In the genomic region with DNA sequence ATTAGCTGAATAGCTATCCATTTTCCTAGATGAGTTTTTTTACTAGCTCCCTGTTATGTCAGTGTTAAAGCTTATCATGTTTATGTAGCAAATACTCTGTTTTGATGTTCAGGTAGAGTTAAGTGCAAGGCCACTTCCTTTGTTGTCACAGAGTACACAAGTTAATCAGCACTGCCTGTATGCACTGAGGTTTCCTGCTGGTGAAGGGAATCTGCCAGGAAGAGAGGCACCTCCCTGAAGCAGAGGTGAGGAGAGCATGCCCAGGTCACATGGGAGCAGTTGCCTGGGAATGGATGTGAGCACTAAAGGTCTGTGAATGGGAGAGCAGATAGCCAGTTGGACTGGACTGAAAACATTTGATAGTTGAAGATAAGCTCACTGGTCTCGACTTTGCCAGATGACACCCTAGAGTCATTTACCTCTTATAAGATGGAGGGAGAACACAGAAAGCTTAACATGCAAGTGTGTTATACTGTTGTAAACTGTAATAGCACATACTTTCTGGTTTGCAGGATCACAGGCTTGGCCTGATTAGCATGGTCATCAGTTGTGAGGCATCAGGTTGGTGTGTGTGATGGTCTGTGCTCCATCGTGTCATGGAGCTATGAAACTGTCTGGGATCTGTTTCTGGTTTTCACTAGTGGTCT, we compare ENCODE assay signal across 13 mouse cellular contexts. TPM values are rescaled to one million over a fixed set of nuclear protein-coding genes. Genes with fewer than 3 reads are reported as not detected.
DNase-seq lines count a peak whose midpoint lies in the region; ATAC-seq and TF ChIP-seq lines count a peak whose summit lies in the region.
"Had no signal": no experiment of that assay in that cellular context is flagged by ENCODE, and none has a peak within 500 bp of the region (broad histone marks: within the 10 kb centered on the region; RNA-seq: fewer than 3 reads in every experiment).

No protein-coding gene starts in this region.

- no peak for TF ChIP-seq POLR2A in bone marrow, adult 2 months (IDR thresholded peaks at IDR 0.05; ENCODE audit: borderline replicate concordance, control insufficient read depth, low read depth, low read length)
- no peak for TF ChIP-seq POLR2A in liver, adult 2 months (IDR thresholded peaks at IDR 0.05; ENCODE audit: extremely low read depth, insufficient read depth, low read length)

- H3K36me3 ChIP-seq in liver, adult 2 months (ENCODE audit: control insufficient read depth, insufficient read depth, low read length) = no peaks in the 10 kb centered on the region
- no peaks in the 10 kb centered on the region for H3K36me3 ChIP-seq in stomach, embryonic 14.5 days (ENCODE audit: control insufficient read depth, insufficient read depth, low read length)

- WGBS in bone marrow, adult 2 months = 53% methylated on average over 2 of the region's 2 CpGs
- 38% methylated on average over 2 of the region's 2 CpGs for WGBS in liver, adult 2 months
- WGBS in stomach, embryonic 14.5 days = 69% methylated on average over 2 of the region's 2 CpGs

- intact Hi-C loops in heart, postnatal 25 days (cut with DNase I) = no loop called here

- no peak overlapping the region for H3K4me3 ChIP-seq in bone marrow, adult 2 months (replicated peaks; ENCODE audit: control insufficient read depth, low read depth, low read length)
- no peak overlapping the region for H3K4me3 ChIP-seq in liver, adult 2 months (ENCODE audit: insufficient read depth, low read depth, low read length)
- no peak overlapping the region for H3K4me3 ChIP-seq in stomach, embryonic 14.5 days (ENCODE audit: low read depth, low read length)
- H3K4me3 ChIP-seq: hindbrain, embryonic 10.5 days; limb, embryonic 15.5 days had no signal

- DNase-seq in heart, adult 11 months = peak; percentile 84
- no peak for DNase-seq in heart, postnatal 25 days (ENCODE audit: low spot score)
- DNase-seq in liver, adult 2 months (ENCODE audit: extremely low read depth, low read depth, low spot score) = peak; percentile 81
- DNase-seq in neural tube, embryonic 10.5 days (ENCODE audit: extremely low spot score, low spot score) = no peak
- no peak for DNase-seq in thymus, postnatal 4 days
- DNase-seq in adrenal gland, adult (ENCODE audit: inconsistent age in 2 of 2, low spot score in 1 of 2) = no peak
- DNase-seq: adrenal gland, postnatal 10 days; heart, adult 18-20 months had no signal

- no peaks in the 10 kb centered on the region for H3K27me3 ChIP-seq in liver, adult 2 months (ENCODE audit: control insufficient read depth, insufficient read depth, low read length)
- no peaks in the 10 kb centered on the region for H3K27me3 ChIP-seq in stomach, embryonic 14.5 days (ENCODE audit: control insufficient read depth, insufficient read depth, low read length)
- H3K27me3 ChIP-seq: limb, embryonic 15.5 days had no signal

- no peaks in the 10 kb centered on the region; the same call in 1 of the 2 replicates for H3K79me2 ChIP-seq in liver, adult 2 months (ENCODE audit: control insufficient read depth, insufficient read depth, low read length)

- peak; percentile 56; the same call in 1 of the 2 replicates for ATAC-seq in stomach, embryonic 14.5 days (ENCODE audit: insufficient number of reproducible peaks, insufficient read depth, low FRiP score, low read depth)

- no peak overlapping the region for H3K4me2 ChIP-seq in stomach, embryonic 14.5 days (replicated peaks; ENCODE audit: low read depth, low read length)
- H3K4me2 ChIP-seq: limb, embryonic 15.5 days had no signal

- H3K27ac ChIP-seq in bone marrow, adult 2 months (ENCODE audit: control insufficient read depth, insufficient read depth, low read depth, low read length, poor library complexity) = 0 out of 2 replicates have a peak overlapping the region, but pooled peaks have one; percentile 27
- no peak overlapping the region for H3K27ac ChIP-seq in liver, adult 2 months (replicated peaks; ENCODE audit: insufficient read depth, low read depth, low read length)
- H3K27ac ChIP-seq in stomach, embryonic 14.5 days (ENCODE audit: low read length) = no peak overlapping the region
- H3K27ac ChIP-seq: hindbrain, embryonic 10.5 days; kidney, postnatal 0 days; limb, embryonic 15.5 days had no signal

- no peak overlapping the region for H3K9ac ChIP-seq in liver, adult 2 months (ENCODE audit: low read depth, low read length)
- no peak overlapping the region for H3K9ac ChIP-seq in stomach, embryonic 14.5 days (replicated peaks; ENCODE audit: low read depth, low read length)
- H3K9ac ChIP-seq: limb, embryonic 15.5 days had no signal

- peaks cover 8% of the 10 kb centered on the region; the same call in 1 of the 2 replicates for H3K4me1 ChIP-seq in bone marrow, adult 2 months (ENCODE audit: control insufficient read depth, insufficient read depth, low read length)
- peaks cover 5% of the 10 kb centered on the region; the same call in 1 of the 2 replicates for H3K4me1 ChIP-seq in liver, adult 2 months (ENCODE audit: control insufficient read depth, insufficient read depth, low read length)
- H3K4me1 ChIP-seq in stomach, embryonic 14.5 days (ENCODE audit: control insufficient read depth, insufficient read depth, low read length) = no peaks in the 10 kb centered on the region
- H3K4me1 ChIP-seq: hindbrain, embryonic 10.5 days had no signal

- no peak for TF ChIP-seq CTCF in bone marrow, adult 2 months (IDR thresholded peaks at IDR 0.05; ENCODE audit: control insufficient read depth, insufficient read depth, low read length)
- no peak for TF ChIP-seq CTCF in liver, adult 2 months (IDR thresholded peaks at IDR 0.05; ENCODE audit: low read depth, low read length)

- H3K9me3 ChIP-seq in stomach, embryonic 14.5 days (ENCODE audit: control insufficient read depth, low read depth, low read length) = no peaks in the 10 kb centered on the region
- H3K9me3 ChIP-seq: hindbrain, embryonic 10.5 days; limb, embryonic 15.5 days had no signal

RNA-seq across cellular contexts. Expression of gene Gpr183, which starts 13.5 kb away (rescaled TPM):
- 1 to 10 TPM; 1.4 to 1.6 TPM for total RNA-seq in heart, postnatal 25 days (2021)
- 0.83 and 1.5 TPM in 2 replicates for polyA plus RNA-seq in bone marrow, adult 2 months (2011; ENCODE audit: insufficient read depth, insufficient read length, low replicate concordance, missing spikeins)
- 0.37 and 0.67 TPM in 2 replicates for total RNA-seq in liver, adult 2 months (2014; rRNA removed)
- polyA plus RNA-seq in liver, adult 2 months (2012; rRNA removed) = 0.17 and 0.26 TPM in 2 replicates
- polyA plus RNA-seq in stomach, embryonic 14.5 days (2014; fragmentation: Nextera tagmentation; extraction: Ambion mirVana) = 4.5 and 5.5 TPM in 2 replicates

RNA-seq across cellular contexts. Expression of gene Gpr18, which starts 35.9 kb away (rescaled TPM):
- under 1 TPM; 0.28 to 0.29 TPM for total RNA-seq in heart, postnatal 25 days (2021)
- 2.8 and 3.4 TPM in 2 replicates for polyA plus RNA-seq in bone marrow, adult 2 months (2011; ENCODE audit: insufficient read depth, insufficient read length, low replicate concordance, missing spikeins)
- 0.34 and 0.37 TPM in 2 replicates for total RNA-seq in liver, adult 2 months (2014; rRNA removed)
- polyA plus RNA-seq in liver, adult 2 months (2012; rRNA removed) = 0.26 and 0.93 TPM in 2 replicates
- 0.50 and 1.1 TPM in 2 replicates for polyA plus RNA-seq in stomach, embryonic 14.5 days (2014; fragmentation: Nextera tagmentation; extraction: Ambion mirVana)

Comparison
In these comparisons a context has a peak if more than half of its experiments do, and no peak if none do; other contexts are left out.
1. DNase-seq: peak in heart, adult 11 months (single experiment) and liver, adult 2 months (single experiment); none in heart, postnatal 25 days (single experiment), neural tube, embryonic 10.5 days (single experiment), thymus, postnatal 4 days (single experiment) and adrenal gland, adult (0 of 2).